Mouse (Mus musculus) MEL (cell line): ENCODE data around the gene Grin2d.
A peak's percentile ranks its signal among the peaks of the same experiment; 100 is the strongest.

Experiments used
- CTCF ChIP-seq, 3 experiments: IDR thresholded peaks in 2 of 3; conservative IDR thresholded peaks in 1 of 3; 2 replicates each; pipeline ENCODE4 v1.5.1; 2011 to 2012; ENCODE audit warnings: low read length in 3 of 3, low read depth in 2 of 3, mild to moderate bottlenecking in 2 of 3, improper control_type of control experiment in 1 of 3, inconsistent platforms in 1 of 3, mixed read lengths in 1 of 3, moderate library complexity in 1 of 3; ENCODE audit not compliant: control insufficient read depth in 1 of 3, insufficient read depth in 1 of 3, poor library complexity in 1 of 3, severe bottlenecking in 1 of 3
- E2F4 ChIP-seq: IDR thresholded peaks from 2 replicates; pipeline ENCODE4 v1.6.1; 2011; ENCODE audit warnings: low read depth, low read length, improper control_type of control experiment, borderline replicate concordance
- JUND ChIP-seq: IDR thresholded peaks from 2 replicates; pipeline ENCODE4 v1.6.1; 2011; ENCODE audit warnings: low read depth, mild to moderate bottlenecking, improper control_type of control experiment, low read length
- KAT2A ChIP-seq: conservative IDR thresholded peaks from 2 replicates; pipeline ENCODE4 v1.6.1; 2012; ENCODE audit warnings: low read depth, low read length, improper control_type of control experiment, inconsistent platforms
- POLR2A ChIP-seq, 2 experiments: IDR thresholded peaks; 2 replicates each; pipeline ENCODE4 v1.6.1; 2011 to 2012; ENCODE audit warnings: low read length in 2 of 2, mild to moderate bottlenecking in 2 of 2, control low read depth in 1 of 2, improper control_type of control experiment in 1 of 2, low read depth in 1 of 2, moderate library complexity in 1 of 2; ENCODE audit not compliant: control insufficient read depth in 1 of 2, insufficient read depth in 1 of 2, poor library complexity in 1 of 2

- no peak; a peak in 2 of 4 replicates for TF ChIP-seq POLR2A (IDR thresholded peaks at IDR 0.05; ENCODE audit: control insufficient read depth in 1 of 2, insufficient read depth in 1 of 2, low read depth in 1 of 2, low read length in 2 of 2, poor library complexity in 1 of 2)
- TF ChIP-seq JUND: no peak
- TF ChIP-seq E2F4: no peak
- TF ChIP-seq KAT2A: no peak
- peak in 1 of 3 experiments; percentile 21; a peak in 2 of 6 replicates for TF ChIP-seq CTCF (IDR thresholded peaks at IDR 0.05 in 2 of 3, conservative IDR thresholded peaks at IDR 0.05 in 1 of 3; ENCODE audit: control insufficient read depth in 1 of 3, insufficient read depth in 1 of 3, low read depth in 2 of 3, low read length in 3 of 3, poor library complexity in 1 of 3, severe bottlenecking in 1 of 3)
Observed at GRCm38 (mm10) chr7:45873061-45873947, 4.9 kb downstream of the Grin2d start.
